In genomic region chr6:65671451-65671850, GRCm38 (mm10) we compare ENCODE assay signal across 8 mouse cellular contexts. TPM values are rescaled to one million over a fixed set of nuclear protein-coding genes. Genes with fewer than 3 reads are reported as not detected.
DNase-seq lines count a peak whose midpoint lies in the region; ATAC-seq lines count a peak whose summit lies in the region.

Gene Ndnf, plus strand, starts transcription at chr6:65671590.

- H3K4me1 ChIP-seq in heart, embryonic 15.5 days (replicated peaks): peaks cover 13% of the 10 kb centered on the region
- peaks cover 7% of the 10 kb centered on the region; the same call in 1 of the 2 replicates for H3K4me1 ChIP-seq in liver, embryonic 15.5 days (replicated peaks)
- H3K4me1 ChIP-seq in stomach, embryonic 15.5 days: peaks cover 18% of the 10 kb centered on the region; the same call in 1 of the 2 replicates

- peak within 1 kb of the TSS; percentile 68 for H3K9ac ChIP-seq in heart, embryonic 15.5 days
- no peak within 1 kb of the TSS for H3K9ac ChIP-seq in liver, embryonic 15.5 days
- peak within 1 kb of the TSS; percentile 39 for H3K9ac ChIP-seq in stomach, embryonic 15.5 days

- peak within 1 kb of the TSS; percentile 78 for H3K4me3 ChIP-seq in heart, embryonic 15.5 days
- H3K4me3 ChIP-seq in liver, embryonic 15.5 days (replicated peaks): peak within 1 kb of the TSS; percentile 51
- H3K4me3 ChIP-seq in stomach, embryonic 15.5 days (replicated peaks): peak within 1 kb of the TSS; percentile 68

- under 1% methylated on average over 31 of the region's 45 CpGs for WGBS in heart, embryonic 15.5 days
- under 1% methylated on average over 34 of the region's 45 CpGs for WGBS in liver, embryonic 15.5 days (ENCODE audit: insufficient replicate concordance)
- 1% methylated on average over 41 of the region's 45 CpGs for WGBS in stomach, embryonic 15.5 days

- no peaks in the 10 kb centered on the region for H3K9me3 ChIP-seq in heart, embryonic 15.5 days (replicated peaks)
- no peaks in the 10 kb centered on the region for H3K9me3 ChIP-seq in liver, embryonic 15.5 days (replicated peaks)
- no peaks in the 10 kb centered on the region for H3K9me3 ChIP-seq in stomach, embryonic 15.5 days

- H3K4me2 ChIP-seq in heart, embryonic 15.5 days: peak within 1 kb of the TSS; percentile 97
- peak within 1 kb of the TSS; percentile 75 for H3K4me2 ChIP-seq in liver, embryonic 15.5 days
- peak within 1 kb of the TSS; percentile 97 for H3K4me2 ChIP-seq in stomach, embryonic 15.5 days

- peaks cover 10% of the 10 kb centered on the region for H3K27me3 ChIP-seq in heart, embryonic 15.5 days
- peaks cover 59% of the 10 kb centered on the region for H3K27me3 ChIP-seq in liver, embryonic 15.5 days
- H3K27me3 ChIP-seq in stomach, embryonic 15.5 days (replicated peaks): 0 out of 2 replicates have a peak, but pooled peaks cover 5% of the 10 kb centered on the region

- peak within 1 kb of the TSS; percentile 76 for H3K27ac ChIP-seq in heart, embryonic 15.5 days
- H3K27ac ChIP-seq in liver, embryonic 15.5 days (replicated peaks): no peak within 1 kb of the TSS
- peak within 1 kb of the TSS; percentile 67 for H3K27ac ChIP-seq in stomach, embryonic 15.5 days

- DNase-seq in 3134 (ENCODE audit: extremely low read depth, insufficient read length, low spot score): peak; percentile 3
- peak; percentile 68 for DNase-seq in brain, adult 2 months (ENCODE audit: low read depth, low spot score)
- peak; percentile 14 for DNase-seq in fibroblast of lung, adult 2 months (ENCODE audit: low read depth)
- peak; percentile 80 for DNase-seq in kidney, postnatal 10 days
- peak; percentile 86 for DNase-seq in neural tube, embryonic 10.5 days (ENCODE audit: extremely low spot score, low spot score)

- peak; percentile 93 for ATAC-seq in heart, embryonic 15.5 days (replicated peaks; ENCODE audit: insufficient number of reproducible peaks, insufficient read depth, low FRiP score, low read depth)
- ATAC-seq in liver, embryonic 15.5 days (ENCODE audit: insufficient read depth): peak; percentile 47; the same call in 1 of the 2 replicates
- peak; percentile 84 for ATAC-seq in stomach, embryonic 15.5 days (ENCODE audit: insufficient read depth, low FRiP score, low read depth)

- H3K36me3 ChIP-seq in heart, embryonic 15.5 days: no peaks in the 10 kb centered on the region
- no peaks in the 10 kb centered on the region for H3K36me3 ChIP-seq in liver, embryonic 15.5 days (replicated peaks)
- H3K36me3 ChIP-seq in stomach, embryonic 15.5 days: no peaks in the 10 kb centered on the region

RNA-seq across cellular contexts. Expression of gene Ndnf, which starts in this region (rescaled TPM):
- polyA plus RNA-seq in heart, embryonic 15.5 days (2015; fragmentation: Nextera tagmentation; extraction: Ambion mirVana): 2.5 and 5.0 TPM in 2 replicates
- 0.02 and 0.32 TPM in 2 replicates for polyA plus RNA-seq in liver, embryonic 15.5 days (2015; fragmentation: Nextera tagmentation; extraction: Ambion mirVana)
- polyA plus RNA-seq in stomach, embryonic 15.5 days (2015; fragmentation: Nextera tagmentation; extraction: Ambion mirVana): 3.9 and 4.1 TPM in 2 replicates

Comparison
In these comparisons a context has a peak if more than half of its experiments do, and no peak if none do; other contexts are left out.
1. Peak in ATAC-seq, H3K4me3 ChIP-seq and H3K4me2 ChIP-seq in liver, embryonic 15.5 days; RNA of the gene not detected or under 1 TPM.
2. DNase-seq: peak in every context shown above with its lines; median percentile 86 in neural tube, embryonic 10.5 days; 80 in kidney, postnatal 10 days; 68 in brain, adult 2 months; 14 in fibroblast of lung, adult 2 months; 3 in 3134.